Mouse (Mus musculus) liver, postnatal 0 days (tissue): Measurements from ENCODE around the gene Cmtm8.
A peak's percentile ranks its signal among the peaks of the same experiment; 100 is the strongest.

Source experiments
- CTCF ChIP-seq: sonication (generic); IDR thresholded peaks from 2 replicates; pipeline ENCODE4 v1.5.1; 2016; ENCODE audit warnings: antibody characterized with exemption, low read depth
- EP300 ChIP-seq: IDR thresholded peaks from 2 replicates; pipeline ENCODE4 v1.6.1; 2016; ENCODE audit warnings: antibody characterized with exemption, low read depth, mild to moderate bottlenecking

GRCm38 (mm10) chr9:114842269-114842668 lies 1.7 kb downstream of the Cmtm8 start:
- TF ChIP-seq CTCF (no peak), EP300 (0 out of 2 replicates have a peak, but pooled peaks have one; percentile 18)
